Mouse (Mus musculus) liver, embryonic 14.5 days (tissue): Measurements from ENCODE around the gene Snapc3.

ENCODE experiments used
- CTCF ChIP-seq: IDR thresholded peaks from 2 replicates; pipeline ENCODE4 v1.5.1; 2016; ENCODE audit warnings: antibody characterized with exemption, low read depth, control low read depth
- EP300 ChIP-seq: IDR thresholded peaks from 2 replicates; pipeline ENCODE4 v1.6.1; 2016; ENCODE audit warnings: antibody characterized with exemption, low read depth

DNA sequence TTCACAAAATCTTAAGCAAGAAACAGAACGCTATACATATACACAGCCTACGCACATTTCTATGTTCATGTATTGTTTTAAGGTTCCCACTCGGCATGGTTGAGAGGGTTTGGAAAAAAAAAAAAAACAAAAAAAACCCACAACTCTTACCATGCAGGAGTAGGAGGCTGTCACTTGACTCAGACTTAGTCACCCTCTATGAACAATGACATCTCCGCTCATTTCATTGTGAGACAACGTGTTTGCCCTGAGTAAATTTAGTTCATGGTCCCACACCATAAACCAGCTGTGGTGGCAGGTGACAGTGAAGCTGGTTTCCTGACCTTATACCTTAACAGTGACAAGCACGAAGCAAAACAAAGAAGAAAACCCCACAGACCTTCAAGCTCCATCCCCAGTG, 41.9 kb upstream of the Snapc3 start:
- TF ChIP-seq CTCF = no peak
- TF ChIP-seq EP300 = no peak
